In genomic region chr17:6702625-6703221, GRCm38 (mm10) we compare ENCODE assay signal across 10 mouse cellular contexts. TPM values are rescaled to one million over a fixed set of nuclear protein-coding genes. Genes with fewer than 3 reads are reported as not detected.
DNase-seq lines count a peak whose midpoint lies in the region; ATAC-seq and TF ChIP-seq lines count a peak whose summit lies in the region.
"Not testable (repeated sequence)": the region's sequence is repeated elsewhere in the genome, so short reads cannot be mapped to it uniquely, and the experiment has no call there.
"Had no signal": no experiment of that assay in that cellular context is flagged by ENCODE, and none has a peak within 500 bp of the region (broad histone marks: within the 10 kb centered on the region; RNA-seq: fewer than 3 reads in every experiment).

No protein-coding gene starts in this region.

- not testable (repeated sequence) for H3K9me3 ChIP-seq in forebrain, embryonic 14.5 days (replicated peaks; ENCODE audit: control insufficient read depth, low read length); heart, postnatal 0 days (replicated peaks; ENCODE audit: control insufficient read depth, low read length); hindbrain, embryonic 14.5 days (ENCODE audit: control insufficient read depth, low read length); lung, postnatal 0 days (ENCODE audit: low read length); neural tube, embryonic 12.5 days

- H3K27me3 ChIP-seq in forebrain, embryonic 14.5 days (replicated peaks; ENCODE audit: control insufficient read depth, insufficient read depth, low read length); heart, postnatal 0 days (ENCODE audit: control insufficient read depth, insufficient read depth, low read length); hindbrain, embryonic 14.5 days (ENCODE audit: control insufficient read depth, insufficient read depth, low read length); kidney, adult 2 months (replicated peaks; ENCODE audit: control insufficient read depth, insufficient read depth, low read length); lung, postnatal 0 days (replicated peaks; ENCODE audit: insufficient read depth, low read length); neural tube, embryonic 12.5 days (replicated peaks): not testable (repeated sequence)

- 39% methylated on average over 2 of the region's 8 CpGs for WGBS in forebrain, embryonic 14.5 days
- WGBS in heart, postnatal 0 days: 13% methylated on average over 2 of the region's 8 CpGs
- WGBS in hindbrain, embryonic 14.5 days: 43% methylated on average over 2 of the region's 8 CpGs
- WGBS in kidney, adult 2 months: 31% methylated on average over 2 of the region's 8 CpGs
- WGBS in lung, postnatal 0 days: 28% methylated on average over 2 of the region's 8 CpGs
- 42% methylated on average over 2 of the region's 8 CpGs for WGBS in neural tube, embryonic 12.5 days

- H3K9ac ChIP-seq in forebrain, embryonic 14.5 days (ENCODE audit: low read length); heart, postnatal 0 days (replicated peaks; ENCODE audit: low read depth, low read length); hindbrain, embryonic 14.5 days; lung, postnatal 0 days (replicated peaks; ENCODE audit: low read depth); neural tube, embryonic 12.5 days: not testable (repeated sequence)

- peak; percentile 47 for ATAC-seq in forebrain, embryonic 14.5 days
- peak; percentile 52 for ATAC-seq in heart, postnatal 0 days (ENCODE audit: insufficient read depth, low read depth)
- peak; percentile 24; the same call in 1 of the 2 replicates for ATAC-seq in hindbrain, embryonic 14.5 days (ENCODE audit: low FRiP score)
- peak; percentile 19; the same call in 1 of the 2 replicates for ATAC-seq in lung, postnatal 0 days
- ATAC-seq in neural tube, embryonic 12.5 days (ENCODE audit: low FRiP score, low read depth): peak; percentile 59; the same call in 1 of the 2 replicates

- not testable (repeated sequence) for H3K4me1 ChIP-seq in forebrain, embryonic 14.5 days (ENCODE audit: control insufficient read depth, insufficient read depth, low read length); heart, postnatal 0 days (ENCODE audit: control insufficient read depth, insufficient read depth); hindbrain, embryonic 14.5 days (replicated peaks; ENCODE audit: control insufficient read depth, insufficient read depth, low read length); kidney, adult 2 months (ENCODE audit: control insufficient read depth, insufficient read depth, low read length); lung, postnatal 0 days (ENCODE audit: insufficient read depth, low read depth, low read length); neural tube, embryonic 12.5 days

- H3K36me3 ChIP-seq in forebrain, embryonic 14.5 days (ENCODE audit: control insufficient read depth, insufficient read depth, low read length); heart, postnatal 0 days (replicated peaks; ENCODE audit: control insufficient read depth, insufficient read depth, low read length); hindbrain, embryonic 14.5 days (replicated peaks; ENCODE audit: control insufficient read depth, insufficient read depth); kidney, adult 2 months (ENCODE audit: control insufficient read depth, insufficient read depth, low read length); lung, postnatal 0 days (ENCODE audit: insufficient read depth, low read length); neural tube, embryonic 12.5 days: not testable (repeated sequence)

- peak; percentile 40 to 44 for DNase-seq in cerebellum, postnatal 14 days
- not testable (repeated sequence) for DNase-seq in forebrain, embryonic 14.5 days (ENCODE audit: low spot score); heart, postnatal 0 days (ENCODE audit: low spot score); hindbrain, embryonic 14.5 days (ENCODE audit: low spot score); lung, postnatal 0 days (ENCODE audit: low spot score)
- peak; percentile 93 for DNase-seq in heart, adult 11 months
- peak; percentile 37 for DNase-seq in kidney, adult 2 months

- not testable (repeated sequence) for H3K4me2 ChIP-seq in forebrain, embryonic 14.5 days (ENCODE audit: low read length); heart, postnatal 0 days (ENCODE audit: low read depth, low read length); hindbrain, embryonic 14.5 days (replicated peaks); lung, postnatal 0 days (replicated peaks; ENCODE audit: low read depth, low read length); neural tube, embryonic 12.5 days (replicated peaks)

- TF ChIP-seq EP300 in heart, postnatal 0 days (IDR thresholded peaks at IDR 0.05; ENCODE audit: low read depth); lung, postnatal 0 days (IDR thresholded peaks at IDR 0.05): not testable (repeated sequence)

- not testable (repeated sequence) for TF ChIP-seq CTCF in heart, postnatal 0 days (IDR thresholded peaks at IDR 0.05; ENCODE audit: low read depth); kidney, adult 2 months (conservative IDR thresholded peaks at IDR 0.05; ENCODE audit: insufficient read depth, insufficient read length, low read depth, low read length); lung, postnatal 0 days (IDR thresholded peaks at IDR 0.05)

- not testable (repeated sequence) for H3K27ac ChIP-seq in forebrain, embryonic 14.5 days (ENCODE audit: low read depth, low read length); heart, postnatal 0 days (ENCODE audit: low read depth); hindbrain, embryonic 14.5 days; kidney, adult 2 months (ENCODE audit: insufficient read depth, low read depth, low read length); lung, postnatal 0 days (ENCODE audit: low read length); neural tube, embryonic 12.5 days

- not testable (repeated sequence) for TF ChIP-seq POLR2A in kidney, adult 2 months (IDR thresholded peaks at IDR 0.05; ENCODE audit: low read depth, low read length)

- not testable (repeated sequence) for H3K4me3 ChIP-seq in forebrain, embryonic 14.5 days (ENCODE audit: low read depth, low read length); heart, postnatal 0 days (ENCODE audit: low read depth, low read length); hindbrain, embryonic 14.5 days (replicated peaks; ENCODE audit: low read length); kidney, adult 2 months (ENCODE audit: insufficient read depth, low read depth, low read length); lung, postnatal 0 days (ENCODE audit: low read depth, low read length); neural tube, embryonic 12.5 days

RNA-seq across cellular contexts. Expression of gene Sytl3, which starts 43.8 kb away (rescaled TPM):
- polyA plus RNA-seq in forebrain, embryonic 14.5 days (2014; fragmentation: Nextera tagmentation; extraction: Ambion mirVana): 0.38 and 0.51 TPM in 2 replicates
- 1.9 TPM in 1 of 2 replicates, not detected in the other for total RNA-seq in heart, postnatal 0 days (2014; rRNA removed; ENCODE audit: low replicate concordance)
- 0.18 and 0.40 TPM in 2 replicates for polyA plus RNA-seq in heart, postnatal 0 days (2015; fragmentation: Nextera tagmentation; extraction: Ambion mirVana)
- 0.91 and 1.0 TPM in 2 replicates for polyA plus RNA-seq in hindbrain, embryonic 14.5 days (2014; fragmentation: Nextera tagmentation; extraction: Ambion mirVana)
- polyA plus RNA-seq in kidney, adult 2 months (2012; rRNA removed): 2.8 and 3.7 TPM in 2 replicates
- 0.40 and 0.67 TPM in 2 replicates for polyA plus RNA-seq in lung, postnatal 0 days (2015; fragmentation: Nextera tagmentation; extraction: Ambion mirVana)
- 0.16 and 0.18 TPM in 2 replicates for polyA plus RNA-seq in neural tube, embryonic 12.5 days (2016; fragmentation: Nextera tagmentation; extraction: Ambion mirVana)
- total RNA-seq: MEL had no signal
- polyA plus RNA-seq: erythroblast, embryonic 14.5 days had no signal

RNA-seq across cellular contexts. Expression of gene Dynlt1f, which starts 47.0 kb away (rescaled TPM):
- 281 and 376 TPM in 2 replicates for polyA plus RNA-seq in forebrain, embryonic 14.5 days (2014; fragmentation: Nextera tagmentation; extraction: Ambion mirVana)
- total RNA-seq in heart, postnatal 0 days (2014; rRNA removed; ENCODE audit: low replicate concordance): 130 and 148 TPM in 2 replicates
- polyA plus RNA-seq in heart, postnatal 0 days (2015; fragmentation: Nextera tagmentation; extraction: Ambion mirVana): 213 TPM in 2 replicates
- polyA plus RNA-seq in hindbrain, embryonic 14.5 days (2014; fragmentation: Nextera tagmentation; extraction: Ambion mirVana): 290 and 320 TPM in 2 replicates
- polyA plus RNA-seq in kidney, adult 2 months (2012; rRNA removed): 61.6 and 64.5 TPM in 2 replicates
- 185 and 188 TPM in 2 replicates for polyA plus RNA-seq in lung, postnatal 0 days (2015; fragmentation: Nextera tagmentation; extraction: Ambion mirVana)
- polyA plus RNA-seq in neural tube, embryonic 12.5 days (2016; fragmentation: Nextera tagmentation; extraction: Ambion mirVana): 345 and 348 TPM in 2 replicates
